Mouse (Mus musculus): ENCODE measurements around the gene Scn2b. TPM values are rescaled to one million over a fixed set of nuclear protein-coding genes. Genes with fewer than 3 reads are reported as not detected.

Gene Scn2b
- polyA plus RNA-seq, 1 experiment = not detected

DNA sequence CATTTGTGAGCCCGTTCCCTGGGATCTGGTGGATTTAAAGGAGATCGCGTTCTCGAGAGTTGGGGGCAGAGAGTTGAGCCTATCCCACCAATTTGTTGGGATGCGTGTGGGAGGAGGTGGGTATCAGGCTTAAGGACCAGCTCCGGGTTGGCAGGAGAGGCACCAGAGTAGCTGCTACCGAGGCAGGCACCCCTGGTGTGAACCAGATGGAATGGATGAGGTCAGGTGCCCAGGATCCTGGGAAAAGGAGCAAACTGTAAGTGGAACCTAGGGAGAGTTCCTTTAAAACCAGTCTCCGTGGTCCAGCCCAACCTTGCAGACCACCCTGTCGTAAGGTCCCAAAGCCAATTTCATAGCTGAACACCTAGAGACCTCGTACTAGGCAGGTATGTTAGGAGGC, 970 bp downstream of the Scn2b start:
- H3K4me3 ChIP-seq = no peak overlapping the region
- no peak overlapping the region for H3K4me2 ChIP-seq (ENCODE audit: low read depth)
- TF ChIP-seq USF1 (IDR thresholded peaks at IDR 0.05; ENCODE audit: low read depth) (no peak), POLR2A (IDR thresholded peaks at IDR 0.05; ENCODE audit: insufficient read length, low read depth) (no peak), TCF12 (IDR thresholded peaks at IDR 0.05; ENCODE audit: insufficient read depth, poor library complexity, severe bottlenecking) (no peak), MAX (IDR thresholded peaks at IDR 0.05; ENCODE audit: low read depth) (no peak), E2F4 (IDR thresholded peaks at IDR 0.05; ENCODE audit: insufficient read depth) (no peak), MYOG (IDR thresholded peaks at IDR 0.05; ENCODE audit: control insufficient read depth in 1 of 3, insufficient read depth in 1 of 3, insufficient read length in 2 of 3, low read depth in 2 of 3) (no peak), TCF3 (IDR thresholded peaks at IDR 0.05; ENCODE audit: insufficient read length, low read depth) (no peak), SRF (IDR thresholded peaks at IDR 0.05; ENCODE audit: control insufficient read depth, insufficient read length, low read depth) (no peak), POLR2AphosphoS2 (IDR thresholded peaks at IDR 0.05; ENCODE audit: insufficient read length, low read depth) (no peak), REST (IDR thresholded peaks at IDR 0.05; ENCODE audit: insufficient read depth, insufficient read length) (no peak), MYOD1 (IDR thresholded peaks at IDR 0.05; ENCODE audit: control insufficient read depth in 1 of 3, insufficient read length in 2 of 3, low read depth in 2 of 3) (no peak), CEBPB (IDR thresholded peaks at IDR 0.05; ENCODE audit: insufficient read depth, poor library complexity, severe bottlenecking) (no peak)
- H3K79me2 ChIP-seq (ENCODE audit: control insufficient read depth, insufficient read depth) = no peaks in the 10 kb centered on the region
- no peaks in the 10 kb centered on the region for H3K36me3 ChIP-seq (ENCODE audit: control insufficient read depth, insufficient read depth)
- H3ac ChIP-seq (ENCODE audit: control insufficient read depth, insufficient read length) = no peak overlapping the region
- H3K27me3 ChIP-seq (ENCODE audit: control insufficient read depth, insufficient read depth, insufficient read length) = peaks cover 52% of the 10 kb centered on the region

DNA sequence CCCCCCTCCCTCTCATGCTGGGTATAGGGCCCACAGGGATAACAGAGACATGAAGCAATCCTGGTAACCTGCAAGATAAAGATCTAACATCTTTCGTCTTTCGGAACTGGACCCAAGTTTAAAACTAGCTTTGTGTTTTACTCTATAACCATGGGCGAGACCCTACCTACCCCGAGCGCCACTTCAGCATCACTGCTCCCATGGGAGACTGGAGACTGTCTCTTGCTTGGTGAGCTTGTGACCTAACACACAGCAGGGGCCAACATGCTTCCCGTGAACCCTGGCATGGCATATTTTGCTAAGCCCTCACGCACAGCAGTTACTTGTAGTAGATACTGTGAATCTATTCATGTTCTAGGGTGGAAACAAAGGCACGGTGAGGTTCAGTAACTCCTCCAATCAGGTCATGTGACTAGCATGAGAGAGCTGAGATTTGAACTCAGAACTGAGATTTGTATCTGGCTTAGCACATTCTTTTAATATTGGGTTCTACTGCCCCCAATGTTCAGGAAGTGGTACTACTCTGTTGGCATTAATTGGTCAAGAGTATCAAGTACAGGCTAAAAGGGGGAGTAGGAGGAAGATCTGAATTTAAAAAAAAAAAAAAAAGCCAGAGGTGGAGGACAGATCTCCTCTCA, 1.9 kb downstream of the Scn2b start:
- H3ac ChIP-seq (ENCODE audit: control insufficient read depth, insufficient read length) = no peak overlapping the region
- H3K4me2 ChIP-seq (ENCODE audit: low read depth) = no peak overlapping the region
- no peaks in the 10 kb centered on the region for H3K79me2 ChIP-seq (ENCODE audit: control insufficient read depth, insufficient read depth)
- H3K4me3 ChIP-seq = no peak overlapping the region
- no peak for TF ChIP-seq USF1 (IDR thresholded peaks at IDR 0.05; ENCODE audit: low read depth)
- no peak for TF ChIP-seq E2F4 (IDR thresholded peaks at IDR 0.05; ENCODE audit: insufficient read depth)
- TF ChIP-seq REST (IDR thresholded peaks at IDR 0.05; ENCODE audit: insufficient read depth, insufficient read length) = no peak
- no peak for TF ChIP-seq MYOD1 (IDR thresholded peaks at IDR 0.05; ENCODE audit: control insufficient read depth in 1 of 3, insufficient read length in 2 of 3, low read depth in 2 of 3)
- no peaks in the 10 kb centered on the region for H3K36me3 ChIP-seq (ENCODE audit: control insufficient read depth, insufficient read depth)
- peaks cover 51% of the 10 kb centered on the region for H3K27me3 ChIP-seq (ENCODE audit: control insufficient read depth, insufficient read depth, insufficient read length)

- peaks cover 52% of the 10 kb centered on the region for H3K27me3 ChIP-seq (ENCODE audit: control insufficient read depth, insufficient read depth, insufficient read length)
- H3K4me2 ChIP-seq (ENCODE audit: low read depth) = no peak overlapping the region
- TF ChIP-seq TCF3 (IDR thresholded peaks at IDR 0.05; ENCODE audit: insufficient read length, low read depth) (no peak), TCF12 (IDR thresholded peaks at IDR 0.05; ENCODE audit: insufficient read depth, poor library complexity, severe bottlenecking) (no peak), USF1 (IDR thresholded peaks at IDR 0.05; ENCODE audit: low read depth) (no peak), MAX (IDR thresholded peaks at IDR 0.05; ENCODE audit: low read depth) (no peak), REST (IDR thresholded peaks at IDR 0.05; ENCODE audit: insufficient read depth, insufficient read length) (no peak), POLR2AphosphoS2 (IDR thresholded peaks at IDR 0.05; ENCODE audit: insufficient read length, low read depth) (no peak), POLR2A (IDR thresholded peaks at IDR 0.05; ENCODE audit: insufficient read length, low read depth) (no peak), MYOG (IDR thresholded peaks at IDR 0.05; ENCODE audit: control insufficient read depth in 1 of 3, insufficient read depth in 1 of 3, insufficient read length in 2 of 3, low read depth in 2 of 3) (no peak), E2F4 (IDR thresholded peaks at IDR 0.05; ENCODE audit: insufficient read depth) (no peak), CEBPB (IDR thresholded peaks at IDR 0.05; ENCODE audit: insufficient read depth, poor library complexity, severe bottlenecking) (no peak), SRF (IDR thresholded peaks at IDR 0.05; ENCODE audit: control insufficient read depth, insufficient read length, low read depth) (no peak), MYOD1 (IDR thresholded peaks at IDR 0.05; ENCODE audit: control insufficient read depth in 1 of 3, insufficient read length in 2 of 3, low read depth in 2 of 3) (no peak)
- no peaks in the 10 kb centered on the region for H3K36me3 ChIP-seq (ENCODE audit: control insufficient read depth, insufficient read depth)
- H3K79me2 ChIP-seq (ENCODE audit: control insufficient read depth, insufficient read depth) = no peaks in the 10 kb centered on the region
- no peak overlapping the region for H3ac ChIP-seq (ENCODE audit: control insufficient read depth, insufficient read length)
- no peak overlapping the region for H3K4me3 ChIP-seq
Observed at GRCm38 (mm10) chr9:45119954-45120530, 2.5 kb downstream of the Scn2b start.

DNA sequence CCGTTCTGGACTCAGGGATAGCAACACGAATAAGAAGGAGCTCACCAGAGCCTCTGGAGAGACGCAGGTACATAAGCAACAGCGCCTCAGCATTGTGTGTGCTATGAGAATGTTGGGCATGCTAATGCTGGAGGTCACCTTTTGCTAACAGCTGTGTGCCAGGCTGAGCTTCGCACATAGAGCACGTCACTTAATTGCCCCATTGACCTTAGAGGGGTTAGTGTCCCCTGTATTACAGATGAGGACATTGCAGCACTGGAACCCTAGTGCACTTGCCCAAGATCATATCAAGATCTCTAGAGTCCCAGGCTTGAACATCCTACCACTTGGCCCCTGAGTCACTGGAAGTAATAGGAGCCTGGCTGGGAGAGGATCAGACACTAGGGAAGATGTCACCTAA, 3.0 kb downstream of the Scn2b start:
- no peak overlapping the region for H3ac ChIP-seq (ENCODE audit: control insufficient read depth, insufficient read length)
- H3K4me3 ChIP-seq = no peak overlapping the region
- H3K4me2 ChIP-seq (ENCODE audit: low read depth) = no peak overlapping the region
- H3K36me3 ChIP-seq (ENCODE audit: control insufficient read depth, insufficient read depth) = no peaks in the 10 kb centered on the region
- no peak for TF ChIP-seq REST (IDR thresholded peaks at IDR 0.05; ENCODE audit: insufficient read depth, insufficient read length)
- peaks cover 56% of the 10 kb centered on the region for H3K27me3 ChIP-seq (ENCODE audit: control insufficient read depth, insufficient read depth, insufficient read length)
- no peaks in the 10 kb centered on the region for H3K79me2 ChIP-seq (ENCODE audit: control insufficient read depth, insufficient read depth)

DNA sequence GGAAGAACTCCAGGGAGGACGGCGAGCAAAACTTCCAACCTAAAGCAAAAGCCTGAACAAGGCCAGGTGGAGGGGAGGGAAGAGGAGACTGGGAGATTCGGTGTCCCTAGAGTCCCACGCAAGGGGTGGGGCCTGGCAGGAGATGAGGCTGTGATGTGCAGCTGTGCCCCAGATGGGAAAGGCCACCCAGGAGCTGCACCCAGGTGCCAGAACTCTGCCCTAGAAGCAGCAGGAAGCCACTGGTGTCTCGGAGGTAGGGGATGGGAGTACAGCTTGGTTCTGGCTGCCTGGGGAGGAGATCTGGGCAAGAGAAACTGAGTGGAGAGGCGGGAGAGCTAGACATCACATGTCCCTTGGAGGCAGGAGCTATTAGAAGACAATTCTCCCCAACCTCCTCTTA, 3.4 kb downstream of the Scn2b start:
- Histone ChIP-seq H3ac (ENCODE audit: control insufficient read depth, insufficient read length) (no peak overlapping the region), H3K4me3 (no peak overlapping the region), H3K36me3 (ENCODE audit: control insufficient read depth, insufficient read depth) (no peaks in the 10 kb centered on the region), H3K4me2 (ENCODE audit: low read depth) (no peak overlapping the region), H3K27me3 (ENCODE audit: control insufficient read depth, insufficient read depth, insufficient read length) (peaks cover 56% of the 10 kb centered on the region), H3K79me2 (ENCODE audit: control insufficient read depth, insufficient read depth) (no peaks in the 10 kb centered on the region)
- TF ChIP-seq CEBPB (IDR thresholded peaks at IDR 0.05; ENCODE audit: insufficient read depth, poor library complexity, severe bottlenecking) (no peak), SRF (IDR thresholded peaks at IDR 0.05; ENCODE audit: control insufficient read depth, insufficient read length, low read depth) (no peak), MAX (IDR thresholded peaks at IDR 0.05; ENCODE audit: low read depth) (no peak), MYOD1 (IDR thresholded peaks at IDR 0.05; ENCODE audit: control insufficient read depth in 1 of 3, insufficient read length in 2 of 3, low read depth in 2 of 3) (no peak), MYOG (IDR thresholded peaks at IDR 0.05; ENCODE audit: control insufficient read depth in 1 of 3, insufficient read depth in 1 of 3, insufficient read length in 2 of 3, low read depth in 2 of 3) (no peak), REST (IDR thresholded peaks at IDR 0.05; ENCODE audit: insufficient read depth, insufficient read length) (no peak), POLR2A (IDR thresholded peaks at IDR 0.05; ENCODE audit: insufficient read length, low read depth) (no peak), TCF12 (IDR thresholded peaks at IDR 0.05; ENCODE audit: insufficient read depth, poor library complexity, severe bottlenecking) (no peak), USF1 (IDR thresholded peaks at IDR 0.05; ENCODE audit: low read depth) (no peak), TCF3 (IDR thresholded peaks at IDR 0.05; ENCODE audit: insufficient read length, low read depth) (no peak), POLR2AphosphoS2 (IDR thresholded peaks at IDR 0.05; ENCODE audit: insufficient read length, low read depth) (no peak), E2F4 (IDR thresholded peaks at IDR 0.05; ENCODE audit: insufficient read depth) (no peak)

Measured in myocyte (in vitro differentiated cells).